Mouse (Mus musculus): Measurements from ENCODE around the gene Nus1. TPM values are rescaled to one million over a fixed set of nuclear protein-coding genes. Genes with fewer than 3 reads are reported as not detected.

The Nus1 gene
- polyA plus RNA-seq, 1 experiment from 2014 or later: 23.5 TPM

GRCm38 (mm10) chr10:52399722-52400121 lies 17.6 kb upstream of the Nus1 start:
- H3K9ac ChIP-seq (replicated peaks; ENCODE audit: low read length): no peak overlapping the region
- DNase-seq (no peak), ATAC-seq (ENCODE audit: low FRiP score, low TSS enrichment) (no peak)
- H3K36me3 ChIP-seq (ENCODE audit: control insufficient read depth, insufficient read depth, low read length): no peaks in the 10 kb centered on the region
- no peak overlapping the region for H3K4me2 ChIP-seq (ENCODE audit: low read length)
- no peak overlapping the region for H3K4me3 ChIP-seq (replicated peaks; ENCODE audit: low read depth, low read length)
- no peak overlapping the region for H3K27ac ChIP-seq (replicated peaks; ENCODE audit: low read depth, low read length)
- WGBS: 71% methylated on average over 3 of the region's 3 CpGs
- H3K9me3 ChIP-seq (ENCODE audit: control insufficient read depth, low read length): no peaks in the 10 kb centered on the region
- no peaks in the 10 kb centered on the region for H3K4me1 ChIP-seq (ENCODE audit: control insufficient read depth, insufficient read depth, low read length)
- no peaks in the 10 kb centered on the region for H3K27me3 ChIP-seq (ENCODE audit: control insufficient read depth, insufficient read depth, low read length)

- ATAC-seq (ENCODE audit: low FRiP score, low TSS enrichment): no peak
- Histone ChIP-seq H3K4me3 (replicated peaks; ENCODE audit: low read depth, low read length) (no peak overlapping the region), H3K9me3 (ENCODE audit: control insufficient read depth, low read length) (no peaks in the 10 kb centered on the region), H3K9ac (replicated peaks; ENCODE audit: low read length) (no peak overlapping the region), H3K4me2 (ENCODE audit: low read length) (no peak overlapping the region), H3K4me1 (ENCODE audit: control insufficient read depth, insufficient read depth, low read length) (no peaks in the 10 kb centered on the region), H3K27me3 (ENCODE audit: control insufficient read depth, insufficient read depth, low read length) (no peaks in the 10 kb centered on the region), H3K36me3 (ENCODE audit: control insufficient read depth, insufficient read depth, low read length) (no peaks in the 10 kb centered on the region), H3K27ac (replicated peaks; ENCODE audit: low read depth, low read length) (no peak overlapping the region)
- no peak for DNase-seq
- 92% methylated on average over 13 of the region's 13 CpGs for WGBS
These were observed 12.2 kb upstream of the Nus1 start for GRCm38 (mm10) chr10:52405160-52405559.

GRCm38 (mm10) chr10:52407526-52407925 lies 9.8 kb upstream of the Nus1 start:
- H3K4me1 ChIP-seq (ENCODE audit: control insufficient read depth, insufficient read depth, low read length): no peaks in the 10 kb centered on the region
- ATAC-seq (ENCODE audit: low FRiP score, low TSS enrichment) (no peak), DNase-seq (no peak)
- H3K27ac ChIP-seq (replicated peaks; ENCODE audit: low read depth, low read length): no peak overlapping the region
- H3K9me3 ChIP-seq (ENCODE audit: control insufficient read depth, low read length): no peaks in the 10 kb centered on the region
- H3K9ac ChIP-seq (replicated peaks; ENCODE audit: low read length): no peak overlapping the region
- no peaks in the 10 kb centered on the region for H3K36me3 ChIP-seq (ENCODE audit: control insufficient read depth, insufficient read depth, low read length)
- H3K4me2 ChIP-seq (ENCODE audit: low read length): no peak overlapping the region
- no peaks in the 10 kb centered on the region for H3K27me3 ChIP-seq (ENCODE audit: control insufficient read depth, insufficient read depth, low read length)
- 90% methylated on average over 2 of the region's 2 CpGs for WGBS
- no peak overlapping the region for H3K4me3 ChIP-seq (replicated peaks; ENCODE audit: low read depth, low read length)

GRCm38 (mm10) chr10:52415020-52415419 lies 2.3 kb upstream of the Nus1 start:
- H3K27ac ChIP-seq (replicated peaks; ENCODE audit: low read depth, low read length): no peak overlapping the region
- no peaks in the 10 kb centered on the region for H3K27me3 ChIP-seq (ENCODE audit: control insufficient read depth, insufficient read depth, low read length)
- 81% methylated on average over 2 of the region's 2 CpGs for WGBS
- ATAC-seq (ENCODE audit: low FRiP score, low TSS enrichment) (no peak), DNase-seq (no peak)
- no peak overlapping the region for H3K4me2 ChIP-seq (ENCODE audit: low read length)
- no peak overlapping the region for H3K4me3 ChIP-seq (replicated peaks; ENCODE audit: low read depth, low read length)
- H3K9me3 ChIP-seq (ENCODE audit: control insufficient read depth, low read length): no peaks in the 10 kb centered on the region
- peaks cover 16% of the 10 kb centered on the region for H3K4me1 ChIP-seq (ENCODE audit: control insufficient read depth, insufficient read depth, low read length)
- no peak overlapping the region for H3K9ac ChIP-seq (replicated peaks; ENCODE audit: low read length)
- no peaks in the 10 kb centered on the region for H3K36me3 ChIP-seq (ENCODE audit: control insufficient read depth, insufficient read depth, low read length)

GRCm38 (mm10) chr10:52416458-52416857 lies 889 bp upstream of the Nus1 start:
- no peaks in the 10 kb centered on the region for H3K9me3 ChIP-seq (ENCODE audit: control insufficient read depth, low read length)
- H3K4me3 ChIP-seq (replicated peaks; ENCODE audit: low read depth, low read length): peak overlapping the region; percentile 93; the same call in 1 of the 2 replicates
- H3K27ac ChIP-seq (replicated peaks; ENCODE audit: low read depth, low read length): peak overlapping the region; percentile 74
- no peaks in the 10 kb centered on the region for H3K27me3 ChIP-seq (ENCODE audit: control insufficient read depth, insufficient read depth, low read length)
- peak overlapping the region; percentile 53; the same call in 1 of the 2 replicates for H3K9ac ChIP-seq (replicated peaks; ENCODE audit: low read length)
- no peaks in the 10 kb centered on the region for H3K36me3 ChIP-seq (ENCODE audit: control insufficient read depth, insufficient read depth, low read length)
- ATAC-seq (ENCODE audit: low FRiP score, low TSS enrichment): no peak
- 80% methylated on average over 2 of the region's 2 CpGs for WGBS
- H3K4me2 ChIP-seq (ENCODE audit: low read length): peak overlapping the region; percentile 60
- DNase-seq: no peak
- H3K4me1 ChIP-seq (ENCODE audit: control insufficient read depth, insufficient read depth, low read length): peaks cover 16% of the 10 kb centered on the region

- H3K4me3 ChIP-seq (replicated peaks; ENCODE audit: low read depth, low read length): peak overlapping the region; percentile 93
- H3K9me3 ChIP-seq (ENCODE audit: control insufficient read depth, low read length): no peaks in the 10 kb centered on the region
- no peak for DNase-seq
- ATAC-seq (ENCODE audit: low FRiP score, low TSS enrichment): peak; percentile 63
- H3K4me2 ChIP-seq (ENCODE audit: low read length): peak overlapping the region; percentile 80
- WGBS: 3% methylated on average over 39 of the region's 39 CpGs
- H3K27me3 ChIP-seq (ENCODE audit: control insufficient read depth, insufficient read depth, low read length): no peaks in the 10 kb centered on the region
- H3K4me1 ChIP-seq (ENCODE audit: control insufficient read depth, insufficient read depth, low read length): peaks cover 16% of the 10 kb centered on the region
- H3K9ac ChIP-seq (replicated peaks; ENCODE audit: low read length): peak overlapping the region; percentile 90
- peak overlapping the region; percentile 96 for H3K27ac ChIP-seq (replicated peaks; ENCODE audit: low read depth, low read length)
- no peaks in the 10 kb centered on the region for H3K36me3 ChIP-seq (ENCODE audit: control insufficient read depth, insufficient read depth, low read length)
These were observed 882 bp downstream of the Nus1 start for GRCm38 (mm10) chr10:52417998-52418860.

- peak overlapping the region; percentile 80 for H3K4me2 ChIP-seq (ENCODE audit: low read length)
- no peaks in the 10 kb centered on the region for H3K36me3 ChIP-seq (ENCODE audit: control insufficient read depth, insufficient read depth, low read length)
- DNase-seq (no peak), ATAC-seq (ENCODE audit: low FRiP score, low TSS enrichment) (no peak)
- H3K4me1 ChIP-seq (ENCODE audit: control insufficient read depth, insufficient read depth, low read length): peaks cover 16% of the 10 kb centered on the region
- H3K9ac ChIP-seq (replicated peaks; ENCODE audit: low read length): peak overlapping the region; percentile 90
- H3K27ac ChIP-seq (replicated peaks; ENCODE audit: low read depth, low read length): no peak overlapping the region
- 79% methylated on average over 5 of the region's 5 CpGs for WGBS
- H3K27me3 ChIP-seq (ENCODE audit: control insufficient read depth, insufficient read depth, low read length): no peaks in the 10 kb centered on the region
- no peaks in the 10 kb centered on the region for H3K9me3 ChIP-seq (ENCODE audit: control insufficient read depth, low read length)
- H3K4me3 ChIP-seq (replicated peaks; ENCODE audit: low read depth, low read length): peak overlapping the region; percentile 93
These were observed 1.6 kb downstream of the Nus1 start for GRCm38 (mm10) chr10:52418931-52419330.

GRCm38 (mm10) chr10:52419402-52419801 lies 2.1 kb downstream of the Nus1 start:
- Histone ChIP-seq H3K9ac (replicated peaks; ENCODE audit: low read length) (no peak overlapping the region; the same call in 1 of the 2 replicates), H3K36me3 (ENCODE audit: control insufficient read depth, insufficient read depth, low read length) (no peaks in the 10 kb centered on the region), H3K4me3 (replicated peaks; ENCODE audit: low read depth, low read length) (peak overlapping the region; percentile 93; the same call in 1 of the 2 replicates), H3K9me3 (ENCODE audit: control insufficient read depth, low read length) (no peaks in the 10 kb centered on the region), H3K27me3 (ENCODE audit: control insufficient read depth, insufficient read depth, low read length) (no peaks in the 10 kb centered on the region), H3K4me2 (ENCODE audit: low read length) (peak overlapping the region; percentile 80), H3K4me1 (ENCODE audit: control insufficient read depth, insufficient read depth, low read length) (peaks cover 16% of the 10 kb centered on the region), H3K27ac (replicated peaks; ENCODE audit: low read depth, low read length) (no peak overlapping the region)
- ATAC-seq (ENCODE audit: low FRiP score, low TSS enrichment) (no peak), DNase-seq (no peak)
- 85% methylated on average over 4 of the region's 4 CpGs for WGBS

- Histone ChIP-seq H3K27ac (replicated peaks; ENCODE audit: low read depth, low read length) (no peak overlapping the region), H3K4me1 (ENCODE audit: control insufficient read depth, insufficient read depth, low read length) (peaks cover 16% of the 10 kb centered on the region), H3K36me3 (ENCODE audit: control insufficient read depth, insufficient read depth, low read length) (no peaks in the 10 kb centered on the region), H3K27me3 (ENCODE audit: control insufficient read depth, insufficient read depth, low read length) (no peaks in the 10 kb centered on the region), H3K9me3 (ENCODE audit: control insufficient read depth, low read length) (no peaks in the 10 kb centered on the region), H3K9ac (replicated peaks; ENCODE audit: low read length) (no peak overlapping the region), H3K4me2 (ENCODE audit: low read length) (no peak overlapping the region), H3K4me3 (replicated peaks; ENCODE audit: low read depth, low read length) (no peak overlapping the region)
- no peak for ATAC-seq (ENCODE audit: low FRiP score, low TSS enrichment)
- DNase-seq: no peak
- WGBS: 93% methylated on average over 1 of the region's 1 CpGs
These were observed 3.2 kb downstream of the Nus1 start for GRCm38 (mm10) chr10:52420526-52420925.
